Mouse (Mus musculus) adrenal gland, postnatal 10 days (tissue): ENCODE results near the gene Lrmp. TPM values are rescaled to one million over a fixed set of nuclear protein-coding genes. Genes with fewer than 3 reads are reported as not detected.
"Not testable (repeated sequence)": the region's sequence is repeated elsewhere in the genome, so short reads cannot be mapped to it uniquely, and the experiment has no call there.

Experiments used
- DNase-seq: peaks from one replicate; pipeline ENCODE4 v3.0.0; 2021; ENCODE audit warnings: mixed read lengths
- long read RNA-seq, 2 experiments: library from polyadenylated mRNA; stranded (forward); transcript quantifications; one replicate each; pipeline ENCODE4 v2.0.0; 2021
- total RNA-seq, 2 experiments: library from RNA; stranded (reverse); gene quantifications; 2 replicates each; pipeline ENCODE4 v1.2.3; 2021

Lrmp gene
- 1 to 10 TPM; 5.8 to 7.4 TPM for total RNA-seq
- long read RNA-seq, experiment 1, transcript Lrmp-201 (19 exons, 2,319 nt): major isoform, 6 of 15 reads
- long read RNA-seq, experiment 1, partial matches to known transcripts: 3 of 15 reads
- long read RNA-seq, experiment 1, other reads (novel, unspliced or antisense): 6 of 15 reads
- long read RNA-seq, experiment 2, partial matches to known transcripts: 0 of 5 reads
- long read RNA-seq, experiment 2, other reads (novel, unspliced or antisense): 5 of 5 reads

DNA sequence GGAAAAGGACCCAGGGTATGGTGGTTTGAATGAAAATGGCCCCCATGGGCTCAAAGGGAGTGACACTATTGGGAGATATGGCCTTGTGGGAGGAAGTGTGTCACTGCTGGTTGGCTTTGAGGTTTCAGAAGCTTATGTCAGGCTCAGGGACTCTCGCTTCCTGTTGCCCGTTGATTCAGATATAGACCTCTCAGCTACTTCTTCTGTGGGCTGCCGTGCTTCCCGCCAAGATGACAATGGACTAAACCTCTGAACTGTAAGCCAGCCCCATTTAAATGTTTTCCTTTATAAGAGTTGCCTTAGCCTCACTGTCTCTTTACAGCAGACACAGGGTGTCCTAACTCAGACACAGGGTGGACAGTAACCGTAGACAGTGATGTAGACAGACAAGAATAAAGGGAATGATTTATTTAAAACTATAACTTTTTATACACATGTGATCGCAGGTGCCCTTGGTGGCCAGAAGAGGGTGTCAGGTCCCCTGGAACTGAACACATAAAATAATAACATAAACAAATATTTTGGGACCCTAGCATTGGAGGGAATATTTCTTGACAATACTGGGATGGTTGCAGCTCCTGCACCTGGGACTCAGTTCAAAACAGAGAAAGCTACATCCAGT is at the start of gene Lrmp:
Lrmp (plus strand) TSS at position 178 of the 622 bp plus-strand sequence.
- DNase-seq: no peak

DNA sequence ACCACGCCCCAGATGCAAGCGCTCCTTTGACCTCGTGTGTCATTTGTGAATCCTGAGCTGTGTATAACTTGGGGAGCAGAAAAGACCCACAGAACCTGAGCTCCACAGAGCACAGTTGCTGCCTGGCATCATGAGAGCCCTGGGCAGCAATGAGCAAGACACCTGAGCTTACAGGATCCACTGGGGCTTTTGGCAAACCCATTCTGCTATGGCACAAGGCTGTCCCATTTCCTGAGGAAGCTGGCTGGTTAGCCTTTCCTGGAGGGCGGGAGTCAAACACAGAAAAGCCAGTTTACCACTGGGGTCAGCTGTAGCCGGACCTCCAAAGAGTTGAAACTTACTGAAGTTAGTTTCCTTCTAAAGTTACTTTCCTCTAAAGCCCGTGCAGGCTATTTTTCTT is 49.0 kb upstream of the Lrmp start:
- no peak for DNase-seq

DNA sequence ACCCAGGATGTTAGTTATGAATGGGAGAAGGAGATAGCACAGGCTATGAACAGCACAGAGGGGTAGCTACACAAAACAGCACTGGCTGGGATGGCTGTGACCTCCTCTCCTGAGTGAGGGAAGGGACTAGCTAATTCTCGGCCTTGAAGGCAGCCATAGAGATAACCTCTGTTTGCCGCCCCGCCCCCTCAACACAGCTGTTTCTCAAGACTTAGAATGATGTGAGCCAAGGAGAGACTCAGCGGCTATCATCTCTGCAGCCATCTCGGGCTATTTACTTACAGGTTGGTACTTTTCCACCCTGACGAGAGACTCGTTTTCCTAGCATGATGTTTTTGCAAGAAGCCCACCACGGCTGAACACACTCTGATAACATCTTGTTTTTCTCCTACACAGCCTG is 47.8 kb upstream of the Lrmp start:
- DNase-seq: no peak

DNA sequence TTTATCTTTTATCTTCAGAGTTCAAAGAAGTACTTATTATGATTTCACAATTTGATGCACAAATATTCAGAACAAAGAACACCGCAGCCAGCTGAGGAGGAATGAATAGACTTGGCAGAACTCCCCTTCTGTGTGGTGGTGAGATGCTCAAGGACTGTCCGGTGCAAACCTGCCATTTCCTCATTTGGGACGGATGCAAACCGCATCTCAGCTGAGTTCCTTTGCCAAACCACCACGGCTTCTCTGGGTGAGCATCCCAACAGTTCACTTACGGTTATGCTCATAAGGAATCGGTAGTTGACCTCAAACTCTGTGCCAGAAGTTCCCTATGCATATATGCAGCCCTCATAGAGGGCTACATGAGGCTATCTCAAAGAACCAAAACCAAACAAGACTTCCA is 46.1 kb upstream of the Lrmp start:
- no peak for DNase-seq

DNA sequence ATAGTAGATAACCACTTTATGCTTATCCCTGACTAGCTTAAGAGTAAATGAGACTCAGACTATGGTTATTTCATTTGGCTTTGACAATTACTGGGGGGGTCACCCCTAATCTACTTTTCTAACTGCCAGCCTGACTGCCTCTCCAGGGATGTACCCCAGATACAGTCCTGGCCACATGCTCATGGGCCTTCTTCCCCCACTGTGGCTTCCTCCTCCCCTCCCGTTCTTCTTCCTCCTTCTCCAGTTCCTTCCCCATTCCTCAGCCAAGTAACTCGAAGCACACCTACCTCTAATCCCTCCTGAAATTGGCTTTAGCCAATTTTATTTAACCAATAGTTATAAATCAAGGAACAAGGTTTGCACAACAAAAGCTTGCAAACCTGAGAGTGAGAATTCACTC is 45.5 kb upstream of the Lrmp start:
- no peak for DNase-seq

DNA sequence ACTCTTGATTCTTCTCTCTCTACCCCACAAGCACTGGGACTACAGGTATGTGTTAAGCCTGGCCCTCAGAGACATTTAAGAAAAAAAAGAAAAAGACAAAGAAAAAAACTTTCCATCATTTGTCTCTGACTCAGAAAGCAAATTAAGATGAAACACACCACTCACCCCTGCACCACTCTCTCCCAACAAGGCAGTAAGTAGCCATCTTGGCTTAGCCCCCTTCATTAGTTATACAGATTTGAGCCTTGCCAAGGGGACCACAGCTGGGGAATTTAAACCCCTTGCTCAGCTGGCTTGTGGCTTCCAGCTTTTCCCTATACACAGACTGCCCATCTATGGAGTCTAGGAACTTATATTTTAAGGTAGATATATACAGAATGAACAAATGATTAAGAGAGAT is 41.0 kb upstream of the Lrmp start:
- no peak for DNase-seq

DNA sequence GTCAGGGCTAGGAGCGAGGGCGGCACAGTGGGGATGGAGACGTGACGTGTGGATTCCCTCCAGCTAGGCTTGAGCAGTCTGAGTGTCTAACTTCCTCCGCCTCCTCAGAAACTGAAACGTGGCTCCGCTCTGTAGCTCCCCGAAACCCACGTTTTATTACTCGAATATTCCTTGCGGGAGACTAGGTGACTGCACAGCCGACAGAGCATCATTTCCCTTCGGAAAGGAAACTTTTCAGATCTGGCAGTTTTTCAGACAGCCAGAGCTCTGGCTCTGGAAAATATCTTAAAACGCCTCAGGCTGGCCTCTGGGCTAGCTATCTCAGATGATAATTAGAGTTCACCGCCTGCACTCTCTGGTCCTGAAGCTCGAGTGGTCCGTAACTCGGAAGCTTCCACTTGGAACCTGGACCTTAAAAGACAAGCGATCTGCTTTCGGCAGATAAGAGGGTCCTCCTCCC is 40.3 kb upstream of the Lrmp start:
- DNase-seq: no peak

DNA sequence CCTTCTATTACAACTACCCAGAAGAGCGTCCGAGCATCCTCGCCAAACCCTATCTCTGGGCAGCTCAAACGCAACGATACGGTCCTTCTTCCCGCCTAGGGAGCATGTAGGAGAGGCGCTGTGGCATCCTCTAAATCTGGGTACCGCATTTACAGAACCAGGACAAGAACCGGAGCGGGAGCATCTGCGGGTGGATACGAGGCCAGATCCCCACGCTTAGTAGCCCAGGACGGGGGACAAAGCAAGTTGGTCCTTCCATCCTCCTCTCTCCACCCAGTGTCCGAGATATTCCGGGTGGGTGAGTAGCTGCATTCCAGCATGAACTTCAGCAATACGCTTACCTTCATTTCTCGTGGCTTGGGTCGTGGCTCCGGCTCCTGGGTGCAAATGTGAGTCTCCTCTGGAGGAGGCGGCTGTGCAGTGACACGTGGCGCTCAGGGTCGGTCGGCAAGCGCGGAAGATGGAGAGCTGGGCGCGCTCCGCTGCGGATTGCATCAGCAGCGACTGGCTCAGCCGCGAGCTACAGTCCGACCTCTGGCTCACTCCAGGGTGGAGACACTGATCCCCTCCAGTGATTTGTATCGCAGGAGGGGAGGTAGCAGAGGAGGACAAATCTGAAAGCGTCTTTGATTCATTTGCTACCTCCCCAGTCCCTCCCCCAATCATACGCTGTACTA is 39.8 kb upstream of the Lrmp start, which contains the start of gene Bcat1:
Bcat1 (minus strand) TSS at position 637 of the 677 bp plus-strand sequence.
- peak; percentile 42 for DNase-seq

DNA sequence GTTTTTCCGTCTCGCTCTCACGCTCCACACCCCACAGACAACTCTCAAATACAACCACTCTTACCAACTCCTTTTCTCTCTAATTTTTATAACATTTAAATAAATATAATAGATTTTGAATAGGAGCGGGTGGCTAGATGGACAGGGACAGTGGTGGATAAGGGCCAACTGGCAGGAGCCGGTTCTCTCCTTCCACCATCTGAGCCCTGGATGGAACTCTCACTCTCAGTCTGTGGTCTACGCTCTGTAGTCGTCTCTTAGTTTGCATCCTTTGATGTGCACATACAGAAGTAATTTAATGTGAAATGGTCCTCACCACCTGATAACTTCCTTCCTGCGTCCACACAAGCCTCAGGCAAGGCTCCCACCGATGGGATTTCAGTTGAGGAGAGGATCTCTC is 39.2 kb upstream of the Lrmp start:
- no peak for DNase-seq

DNA sequence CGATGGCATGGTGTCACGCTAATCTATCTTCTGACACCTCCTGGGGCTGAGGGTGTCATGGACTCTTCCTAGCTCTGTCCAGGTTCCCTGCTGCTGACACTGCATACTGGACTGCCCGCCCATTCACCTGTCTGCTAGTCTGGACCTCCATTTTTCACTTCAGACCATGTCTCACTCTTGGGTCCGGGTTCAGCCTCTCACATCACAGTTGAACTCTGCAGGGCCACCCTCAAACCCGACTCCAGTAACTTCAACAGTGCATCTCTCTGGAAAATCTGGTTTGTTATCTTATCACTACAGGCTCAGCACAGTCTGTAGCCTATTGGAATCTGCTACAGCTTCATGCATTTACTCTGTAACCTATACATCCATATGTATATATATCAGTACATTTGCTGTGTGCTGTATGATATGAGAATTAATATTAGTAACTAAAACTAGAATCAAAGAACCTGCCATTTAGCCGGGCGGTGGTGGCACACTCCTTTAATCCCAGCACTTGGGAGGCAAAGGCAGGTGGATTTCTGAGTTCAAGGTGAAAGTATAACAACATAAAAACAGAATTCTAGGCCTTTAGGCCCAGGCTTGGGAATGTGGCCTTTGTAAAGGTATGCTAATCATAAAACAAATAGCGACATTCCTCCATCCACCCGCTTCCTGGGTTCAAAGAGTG is 36.2 kb upstream of the Lrmp start:
- no peak for DNase-seq

DNA sequence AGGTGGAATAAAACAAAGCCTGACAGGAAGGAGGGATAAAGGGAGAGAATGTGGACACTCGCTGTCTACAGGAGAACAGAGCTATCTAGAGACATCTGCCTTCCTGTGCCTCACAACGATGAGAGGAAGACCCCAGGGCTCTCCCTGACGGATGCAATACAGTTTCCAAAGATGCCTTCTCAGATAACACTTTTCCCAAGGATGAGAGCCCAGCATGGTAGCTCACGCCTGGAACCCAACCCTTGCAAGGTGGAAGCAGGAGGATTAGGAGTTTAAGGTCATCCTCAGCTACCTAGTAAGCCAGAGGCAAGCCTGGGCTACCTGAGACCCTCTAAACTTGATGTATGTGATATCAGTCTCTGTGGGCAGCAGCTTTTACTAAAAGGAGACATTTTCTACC is 33.7 kb upstream of the Lrmp start:
- no peak for DNase-seq

DNA sequence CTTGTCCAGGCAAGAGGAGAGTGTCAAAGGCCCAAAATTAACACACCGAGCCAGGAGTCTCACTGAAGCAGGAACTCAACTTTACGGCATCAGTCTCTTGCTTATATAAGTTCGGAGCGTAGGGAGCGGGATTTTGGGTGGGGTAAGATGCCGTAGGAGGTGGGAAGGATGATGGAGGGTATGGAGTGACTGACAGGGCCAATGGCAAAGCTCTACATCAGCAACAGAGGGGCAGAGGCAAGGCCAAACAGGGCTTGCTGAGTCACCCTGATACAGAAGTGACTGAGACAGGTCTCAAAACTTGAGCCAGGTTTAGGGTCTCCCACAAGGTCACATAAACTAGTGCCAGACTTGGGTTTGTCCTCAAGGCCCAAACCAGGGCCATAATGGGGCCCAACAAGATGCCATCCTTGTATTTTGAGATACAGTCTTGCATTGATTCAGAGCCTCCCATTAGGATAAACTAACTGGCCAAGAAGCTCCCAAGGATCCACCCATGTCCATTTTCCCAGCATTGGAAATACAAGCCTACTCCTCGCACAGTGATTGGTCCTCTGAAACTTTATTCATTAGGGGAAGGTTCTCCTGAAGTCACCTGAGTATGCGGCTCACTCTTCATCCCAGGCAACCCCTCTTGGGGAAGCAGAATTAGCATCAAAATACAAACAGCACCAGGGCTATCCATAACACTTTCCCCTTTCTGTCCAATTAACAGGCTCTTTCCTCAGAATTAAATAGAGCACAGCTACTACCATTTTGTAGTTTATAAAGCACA is 30.9 kb upstream of the Lrmp start:
- DNase-seq: no peak

DNA sequence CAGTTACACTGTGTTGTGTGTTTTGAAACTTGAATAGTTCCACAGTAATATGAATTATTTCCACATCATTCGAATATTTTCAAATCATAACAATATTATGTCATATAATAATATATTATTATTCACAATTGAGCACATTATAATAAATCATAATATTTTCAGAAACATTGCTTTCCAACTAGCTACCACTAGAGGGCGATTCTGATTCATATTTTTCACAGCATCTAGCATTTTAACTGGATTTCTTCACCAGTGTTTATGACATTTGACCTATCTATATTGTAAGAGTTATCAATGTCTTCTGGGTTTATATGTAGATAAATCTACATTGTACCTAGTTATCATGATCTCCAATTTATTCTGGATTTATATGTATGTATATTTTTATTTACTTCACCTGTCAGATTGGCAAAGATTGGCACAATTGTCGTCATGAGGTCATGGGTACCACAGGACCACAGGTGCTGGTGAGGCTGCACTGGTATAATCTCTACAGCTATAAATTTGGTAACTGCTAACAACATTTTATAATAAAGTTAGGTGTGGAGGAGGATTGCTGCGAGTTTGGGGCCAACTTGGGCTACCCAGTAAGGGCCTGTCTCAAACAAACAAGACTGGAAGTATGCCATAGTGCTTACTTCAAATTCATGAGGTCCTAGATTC is 26.9 kb upstream of the Lrmp start:
- DNase-seq: no peak

DNA sequence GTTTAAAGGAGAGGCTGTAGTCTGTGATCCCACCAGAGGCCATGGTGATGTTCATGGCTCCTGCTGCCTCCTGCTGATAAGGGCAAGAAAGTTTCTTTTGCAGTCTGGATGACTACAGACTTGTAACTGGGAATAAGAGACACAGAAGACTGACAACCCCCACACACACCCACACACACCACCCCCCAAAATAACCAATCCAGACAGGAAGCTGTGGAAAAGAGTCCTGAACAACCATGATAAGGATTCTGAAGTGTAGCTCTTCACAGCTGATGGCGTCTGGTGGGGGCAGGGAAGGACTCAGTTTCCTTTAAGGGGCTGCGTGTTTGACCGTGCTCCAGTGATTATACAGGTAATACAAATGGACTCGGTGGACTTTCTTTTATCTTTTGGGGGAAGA is 26.1 kb upstream of the Lrmp start:
- no peak for DNase-seq

DNA sequence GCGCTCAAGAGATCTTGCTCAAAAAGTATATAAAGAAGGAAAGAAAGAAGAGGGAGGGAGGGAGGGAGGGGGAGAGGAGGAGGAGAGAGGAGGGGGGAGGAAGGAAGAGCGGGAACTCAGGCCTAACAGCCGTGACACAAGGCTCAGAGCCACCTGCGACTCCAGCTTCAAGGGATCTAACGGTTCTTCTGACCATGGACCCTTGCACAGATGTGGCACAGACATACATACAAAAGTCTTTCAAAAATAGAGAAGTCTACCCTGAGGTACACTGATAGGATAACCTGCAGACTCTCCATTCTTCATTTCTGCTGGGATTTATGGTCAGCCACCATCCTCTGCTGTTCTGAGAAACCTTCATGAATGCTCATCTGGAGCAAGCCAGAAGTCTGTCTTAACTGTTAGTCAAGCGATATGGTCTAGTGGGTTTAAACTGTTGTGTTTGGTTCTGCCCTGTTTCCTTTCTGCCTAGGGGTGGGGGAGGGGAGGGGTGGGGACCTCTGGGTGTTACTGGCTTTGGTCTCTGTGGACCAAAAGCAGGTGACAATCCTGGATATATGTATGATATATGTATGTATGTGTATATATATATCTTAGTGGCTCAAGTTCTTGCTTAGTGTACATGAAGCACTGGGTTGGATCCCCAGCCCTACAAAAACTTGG is 25.1 kb upstream of the Lrmp start:
- DNase-seq: no peak

DNA sequence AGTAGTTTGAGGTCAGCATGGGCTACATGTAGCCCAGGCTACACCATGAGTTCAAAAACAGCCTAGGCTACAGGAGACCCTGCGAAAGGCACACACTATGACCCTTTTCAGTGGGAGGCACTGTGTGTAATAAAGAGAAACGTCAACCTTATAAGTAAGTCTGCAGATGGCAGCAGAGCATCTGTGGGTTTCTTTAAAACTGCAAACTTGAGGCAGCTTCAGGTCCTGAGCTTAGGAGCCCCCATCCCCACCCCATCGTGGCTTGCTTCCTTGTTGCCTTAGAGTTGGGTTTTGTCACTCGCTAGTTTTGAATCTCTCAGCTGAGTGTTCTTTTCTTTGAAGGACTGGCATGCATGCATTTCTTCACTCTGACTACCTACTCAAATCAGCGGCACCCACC is 24.5 kb upstream of the Lrmp start:
- no peak for DNase-seq

DNA sequence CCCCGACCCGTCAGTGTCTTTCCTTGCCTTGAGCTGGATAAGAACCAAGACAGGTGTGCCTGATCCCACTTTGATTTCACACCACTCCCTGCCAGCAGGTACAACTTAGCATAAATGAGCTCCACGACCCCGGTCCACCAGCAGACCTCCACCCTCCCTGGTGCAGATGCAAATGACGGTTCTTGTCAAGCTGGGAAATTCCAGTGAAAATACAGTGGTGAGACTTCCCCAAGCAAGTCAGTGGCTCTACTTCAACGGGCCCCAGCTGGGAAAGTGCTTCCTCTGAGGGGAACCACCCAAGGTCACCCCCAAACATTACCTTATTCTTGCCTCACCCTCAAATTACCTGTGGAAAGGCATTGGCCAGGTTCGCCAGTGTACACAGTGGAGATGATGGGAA is 23.5 kb upstream of the Lrmp start:
- DNase-seq: no peak

DNA sequence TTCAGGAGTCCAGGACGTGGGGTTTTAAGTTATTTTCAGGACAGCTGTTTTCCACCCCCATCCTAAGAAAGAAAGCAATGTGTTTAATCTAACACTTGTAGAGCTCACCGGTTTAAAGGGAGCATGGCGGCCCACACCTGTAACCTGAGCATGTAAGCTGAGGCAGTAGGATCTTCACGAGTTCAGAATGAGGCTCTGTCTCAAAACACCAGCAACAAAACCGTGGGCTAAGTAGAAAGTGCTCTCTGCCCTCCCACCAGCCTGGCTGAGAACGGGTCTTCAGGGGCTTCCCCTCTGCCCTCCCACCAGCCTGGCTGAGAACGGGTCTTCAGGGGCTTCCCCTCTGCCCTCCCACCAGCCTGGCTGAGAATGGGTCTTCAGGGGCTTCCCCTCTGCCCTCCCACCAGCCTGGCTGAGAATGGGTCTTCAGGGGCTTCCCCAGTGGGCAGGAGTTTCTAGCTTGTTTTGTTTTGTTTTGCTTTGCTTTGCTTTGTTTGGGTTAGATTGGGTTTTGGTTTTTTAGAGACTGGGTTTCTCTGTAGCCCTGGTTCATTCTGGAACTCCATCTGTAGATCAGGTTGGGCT is 22.3 kb upstream of the Lrmp start:
- not testable (repeated sequence) for DNase-seq

DNA sequence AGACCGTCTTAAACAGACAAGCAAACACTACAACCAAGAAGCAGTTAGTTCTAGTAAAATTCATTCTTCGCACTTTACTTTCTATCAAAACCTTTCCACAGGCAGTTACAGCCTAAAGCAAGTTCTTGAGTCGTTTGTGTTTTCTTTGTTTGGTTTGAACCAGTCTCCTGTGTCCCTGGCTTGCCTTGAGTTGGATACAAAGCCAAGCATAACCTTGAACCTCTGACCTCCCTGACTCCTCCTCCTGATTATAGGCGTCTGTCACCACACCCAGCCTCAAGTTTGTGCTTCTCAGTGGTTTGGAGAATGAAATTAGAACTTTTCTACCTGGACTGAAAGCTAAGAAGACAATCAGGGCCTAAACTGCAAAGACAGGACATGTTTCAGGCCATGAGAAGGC is 21.0 kb upstream of the Lrmp start:
- DNase-seq: no peak

DNA sequence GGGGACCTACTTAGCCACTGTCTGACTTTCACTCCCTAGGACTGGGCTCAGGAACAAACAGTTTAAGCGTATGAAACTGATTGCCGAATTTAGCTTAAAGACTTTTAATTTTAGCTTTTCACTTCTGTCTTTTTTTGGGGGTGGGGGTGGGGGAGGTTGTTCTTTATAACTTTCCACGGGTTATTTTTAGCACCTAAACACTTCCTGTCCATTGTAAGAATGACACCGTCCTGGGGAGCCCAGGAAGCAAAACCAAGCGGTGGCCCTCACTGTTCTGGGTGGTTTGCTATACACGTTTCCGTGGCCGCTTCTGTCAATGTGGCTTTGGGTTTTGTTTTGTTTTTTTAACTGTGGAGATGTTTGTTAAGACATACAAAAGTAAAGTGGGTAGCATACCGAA is 14.5 kb upstream of the Lrmp start:
- DNase-seq: no peak
